Mouse (Mus musculus) limb, embryonic 11.5 days (tissue): ENCODE results near the gene Pla2g4a. TPM values are rescaled to one million over a fixed set of nuclear protein-coding genes. Genes with fewer than 3 reads are reported as not detected.
"Not testable (repeated sequence)": the region's sequence is repeated elsewhere in the genome, so short reads cannot be mapped to it uniquely, and the experiment has no call there.

ENCODE experiments used
- ATAC-seq: fragments of 200-750 bp; cut with Nextera tagmentation; 2 replicates; pipeline ENCODE4 v1.8.0; 2017; ENCODE audit warnings: low read depth; ENCODE audit not compliant: insufficient number of reproducible peaks, low FRiP score, low TSS enrichment
- DNase-seq: peaks from one replicate; pipeline ENCODE4 v3.0.0-alpha.2; 2015; ENCODE audit warnings: low spot score
- H3K27ac ChIP-seq: fragments of 300-500 bp; sonication (generic); replicated peaks from 2 replicates; pipeline ENCODE4 v1.5.1; 2014; ENCODE audit warnings: low read depth, mild to moderate bottlenecking, low read length
- H3K27me3 ChIP-seq: fragments of 300-500 bp; sonication (generic); 2 replicates; pipeline ENCODE4 v1.6.1; 2014; ENCODE audit warnings: mild to moderate bottlenecking, low read length, mixed read lengths; ENCODE audit not compliant: control insufficient read depth, insufficient read depth
- H3K36me3 ChIP-seq: fragments of 300-500 bp; sonication (generic); 2 replicates; pipeline ENCODE4 v1.6.1; 2014; ENCODE audit warnings: mild to moderate bottlenecking, low read length, moderate library complexity, mixed read lengths; ENCODE audit not compliant: control insufficient read depth, insufficient read depth
- H3K4me1 ChIP-seq: fragments of 300-500 bp; sonication (generic); 2 replicates; pipeline ENCODE4 v1.6.1; 2014; ENCODE audit warnings: low read length, mixed read lengths; ENCODE audit not compliant: control insufficient read depth, insufficient read depth
- H3K4me2 ChIP-seq: fragments of 300-500 bp; sonication (generic); 2 replicates; pipeline ENCODE4 v1.6.1; 2014; ENCODE audit warnings: low read depth, mild to moderate bottlenecking, moderate library complexity; ENCODE audit not compliant: severe bottlenecking
- H3K4me3 ChIP-seq: fragments of 300-500 bp; sonication (generic); 2 replicates; pipeline ENCODE4 v1.5.1; 2014; ENCODE audit warnings: low read depth, low read length
- H3K9ac ChIP-seq: fragments of 300-500 bp; sonication (generic); 2 replicates; pipeline ENCODE4 v1.6.1; 2014; ENCODE audit warnings: mild to moderate bottlenecking, low read length
- H3K9me3 ChIP-seq: fragments of 300-500 bp; sonication (generic); 2 replicates; pipeline ENCODE4 v1.6.1; 2016; ENCODE audit warnings: low read length; ENCODE audit not compliant: control insufficient read depth
- WGBS: fragments of 180-500 bp; shearing (Covaris S2); extraction: QIAGEN DNeasy Blood & Tissue Kit; methylation state at CpG from one replicate; pipeline ENCODE4 v1.1.7; 2014; 5-methylcytosine and 5-hydroxymethylcytosine counted together
- polyA plus RNA-seq: library from polyadenylated mRNA; unstranded; fragments of >200 nt; fragmentation: Nextera tagmentation; extraction: Ambion mirVana; gene quantifications from 2 replicates; pipeline ENCODE4 v1.2.1, GENCODE M21; 2014

Gene Pla2g4a
- polyA plus RNA-seq, 1 experiment from 2014 or later: 10.0 TPM

- Histone ChIP-seq H3K9ac (no peak overlapping the region), H3K9me3 (no peaks in the 10 kb centered on the region), H3K4me2 (no peak overlapping the region), H3K27ac (no peak overlapping the region), H3K4me1 (no peaks in the 10 kb centered on the region), H3K27me3 (no peaks in the 10 kb centered on the region), H3K36me3 (no peaks in the 10 kb centered on the region), H3K4me3 (no peak overlapping the region)
- ATAC-seq (no peak), DNase-seq (no peak)
- 82% methylated on average over 3 of the region's 3 CpGs for WGBS
Observed at GRCm38 (mm10) chr1:149946432-149946831, 14.7 kb downstream of the Pla2g4a start.

DNA sequence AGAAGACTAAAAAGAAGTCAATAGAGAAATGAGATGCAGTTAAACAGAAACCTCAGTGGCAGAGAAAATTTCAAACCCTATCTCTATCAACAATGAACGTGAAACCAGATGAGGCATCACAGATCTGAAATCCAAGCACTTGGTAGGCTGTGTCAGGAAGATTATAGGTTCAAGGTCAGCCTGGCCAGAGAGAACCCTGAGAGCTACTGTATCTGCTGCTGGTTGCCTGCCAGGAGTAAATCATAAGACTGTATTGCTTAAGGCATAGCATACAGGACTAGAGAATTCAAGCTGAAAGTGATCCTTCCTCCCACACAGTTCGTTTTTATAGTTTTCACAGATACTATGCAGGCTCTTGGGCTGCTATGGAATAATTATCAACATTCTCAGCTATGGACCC, 17.5 kb downstream of the Pla2g4a start:
- H3K4me2 ChIP-seq: no peak overlapping the region
- no peak overlapping the region for H3K4me3 ChIP-seq
- H3K9me3 ChIP-seq: no peaks in the 10 kb centered on the region
- ATAC-seq: no peak
- WGBS: 75% methylated on average over 2 of the region's 2 CpGs
- no peak for DNase-seq
- H3K9ac ChIP-seq: no peak overlapping the region
- H3K4me1 ChIP-seq: no peaks in the 10 kb centered on the region
- no peak overlapping the region for H3K27ac ChIP-seq
- H3K27me3 ChIP-seq: no peaks in the 10 kb centered on the region
- no peaks in the 10 kb centered on the region for H3K36me3 ChIP-seq

- no peak overlapping the region for H3K4me3 ChIP-seq
- no peaks in the 10 kb centered on the region for H3K27me3 ChIP-seq
- no peaks in the 10 kb centered on the region for H3K4me1 ChIP-seq
- no peak overlapping the region for H3K4me2 ChIP-seq
- ATAC-seq (no peak), DNase-seq (no peak)
- no peaks in the 10 kb centered on the region for H3K9me3 ChIP-seq
- H3K36me3 ChIP-seq: no peaks in the 10 kb centered on the region
- 97% methylated on average over 1 of the region's 1 CpGs for WGBS
- H3K27ac ChIP-seq: no peak overlapping the region
- H3K9ac ChIP-seq: no peak overlapping the region
Observed at GRCm38 (mm10) chr1:149940301-149940700, 20.8 kb downstream of the Pla2g4a start.

- Histone ChIP-seq H3K9me3 (no peaks in the 10 kb centered on the region), H3K9ac (no peak overlapping the region), H3K36me3 (no peaks in the 10 kb centered on the region), H3K4me2 (no peak overlapping the region), H3K27me3 (no peaks in the 10 kb centered on the region), H3K4me1 (no peaks in the 10 kb centered on the region), H3K4me3 (no peak overlapping the region), H3K27ac (no peak overlapping the region)
- ATAC-seq (no peak), DNase-seq (no peak)
- 88% methylated on average over 9 of the region's 9 CpGs for WGBS
Observed at GRCm38 (mm10) chr1:149939261-149940032, 21.6 kb downstream of the Pla2g4a start.

GRCm38 (mm10) chr1:149937825-149938224, 23.3 kb downstream of the Pla2g4a start:
- DNase-seq (no peak), ATAC-seq (no peak)
- WGBS: 86% methylated on average over 4 of the region's 4 CpGs
- Histone ChIP-seq H3K4me1 (no peaks in the 10 kb centered on the region), H3K9ac (no peak overlapping the region), H3K9me3 (no peaks in the 10 kb centered on the region), H3K36me3 (no peaks in the 10 kb centered on the region), H3K4me2 (no peak overlapping the region), H3K4me3 (no peak overlapping the region), H3K27me3 (no peaks in the 10 kb centered on the region), H3K27ac (no peak overlapping the region)

DNA sequence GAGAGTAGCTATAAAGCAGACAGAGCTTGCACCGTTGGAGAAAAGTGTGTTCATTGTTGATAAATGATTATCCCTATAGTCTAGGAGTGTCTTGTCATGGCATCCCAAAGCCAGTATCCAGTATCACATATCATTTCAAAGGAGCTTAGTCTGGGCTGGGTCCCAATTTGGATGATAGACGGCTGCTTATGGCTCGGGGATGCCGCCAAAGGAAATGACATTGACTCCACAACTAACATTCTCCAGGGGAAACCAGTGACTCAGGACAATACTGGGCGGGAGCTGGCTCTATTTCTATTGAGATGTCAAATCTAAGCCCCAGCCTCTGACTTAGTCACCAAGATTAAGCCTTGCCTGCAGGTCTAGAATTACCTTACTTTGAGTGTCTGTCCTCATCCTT, 31.9 kb downstream of the Pla2g4a start:
- no peaks in the 10 kb centered on the region for H3K9me3 ChIP-seq
- WGBS: 86% methylated on average over 5 of the region's 5 CpGs
- H3K27me3 ChIP-seq: no peaks in the 10 kb centered on the region
- no peaks in the 10 kb centered on the region for H3K4me1 ChIP-seq
- no peak overlapping the region for H3K27ac ChIP-seq
- no peak overlapping the region for H3K4me3 ChIP-seq
- ATAC-seq (no peak), DNase-seq (no peak)
- no peak overlapping the region for H3K9ac ChIP-seq
- H3K4me2 ChIP-seq: no peak overlapping the region
- no peaks in the 10 kb centered on the region for H3K36me3 ChIP-seq

DNA sequence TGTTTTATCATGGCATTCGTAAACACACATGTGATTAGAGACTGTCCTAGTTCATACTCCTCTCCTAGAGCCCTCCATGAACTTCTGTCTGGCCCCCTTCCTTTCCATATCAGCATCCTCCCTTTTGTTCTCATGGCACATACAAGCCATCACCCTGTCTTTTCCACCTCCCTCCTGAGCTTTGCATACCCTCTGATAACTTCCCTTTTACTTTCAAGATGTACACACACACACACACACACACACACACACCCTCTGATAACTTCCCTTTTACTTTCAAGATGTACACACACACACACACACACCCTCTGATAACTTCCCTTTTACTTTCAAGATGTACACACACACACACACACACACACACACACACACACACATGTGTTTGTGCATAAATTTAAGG, 37.4 kb downstream of the Pla2g4a start:
- not testable (repeated sequence) for H3K27ac ChIP-seq, H3K9me3 ChIP-seq, H3K9ac ChIP-seq, ATAC-seq, H3K27me3 ChIP-seq, H3K4me2 ChIP-seq, H3K36me3 ChIP-seq, DNase-seq, H3K4me1 ChIP-seq, H3K4me3 ChIP-seq
- WGBS: 88% methylated on average over 1 of the region's 1 CpGs

- WGBS: 53% methylated on average over 1 of the region's 1 CpGs
Observed at GRCm38 (mm10) chr1:149922219-149922618, 38.9 kb downstream of the Pla2g4a start.

DNA sequence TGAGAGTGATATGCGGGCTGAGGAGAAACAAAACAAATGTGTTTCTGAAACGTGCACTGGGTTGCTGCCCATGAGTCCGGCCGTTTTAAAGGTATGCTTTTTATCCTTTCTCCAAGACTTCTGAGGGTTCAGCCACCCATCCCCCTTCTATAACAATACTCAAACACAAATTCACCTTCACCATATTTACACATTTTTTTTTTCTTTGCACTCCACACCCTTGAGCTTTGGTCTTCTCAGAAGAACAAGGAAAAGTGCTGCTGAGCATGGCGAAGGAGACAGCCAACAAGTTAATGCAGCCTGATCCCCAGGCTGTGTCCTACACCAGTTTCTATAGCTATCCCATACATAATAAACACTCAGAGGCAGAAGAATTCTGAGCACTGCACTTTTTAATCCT, 39.8 kb downstream of the Pla2g4a start:
- H3K9me3 ChIP-seq: no peaks in the 10 kb centered on the region
- 93% methylated on average over 5 of the region's 5 CpGs for WGBS
- no peak overlapping the region for H3K9ac ChIP-seq
- H3K36me3 ChIP-seq: no peaks in the 10 kb centered on the region
- H3K27me3 ChIP-seq: no peaks in the 10 kb centered on the region
- H3K4me2 ChIP-seq: no peak overlapping the region
- no peak overlapping the region for H3K27ac ChIP-seq
- ATAC-seq: no peak
- no peak overlapping the region for H3K4me3 ChIP-seq
- no peaks in the 10 kb centered on the region for H3K4me1 ChIP-seq
- no peak for DNase-seq

More at GRCm38 (mm10) chr1:149922219-149922618, 38.9 kb downstream of the Pla2g4a start:
- no peak overlapping the region for H3K4me2 ChIP-seq
- DNase-seq (no peak), ATAC-seq (no peak)
- H3K9ac ChIP-seq: no peak overlapping the region
- H3K36me3 ChIP-seq: no peaks in the 10 kb centered on the region
- no peaks in the 10 kb centered on the region for H3K27me3 ChIP-seq
- H3K9me3 ChIP-seq: no peaks in the 10 kb centered on the region
- no peak overlapping the region for H3K4me3 ChIP-seq
- H3K4me1 ChIP-seq: no peaks in the 10 kb centered on the region
- no peak overlapping the region for H3K27ac ChIP-seq
